Mouse (Mus musculus) liver, embryonic 14.5 days (tissue): ENCODE measurements around the gene Itga11.

Source experiments
- CTCF ChIP-seq: IDR thresholded peaks from 2 replicates; pipeline ENCODE4 v1.5.1; 2016; ENCODE audit warnings: antibody characterized with exemption, low read depth, control low read depth
- EP300 ChIP-seq: IDR thresholded peaks from 2 replicates; pipeline ENCODE4 v1.6.1; 2016; ENCODE audit warnings: antibody characterized with exemption, low read depth

- no peak for TF ChIP-seq EP300
- 0 out of 2 replicates have a peak, but pooled peaks have one; percentile 7 for TF ChIP-seq CTCF
Measured at GRCm38 (mm10) chr9:62714336-62714735, 36.7 kb downstream of the Itga11 start.
